Mouse (Mus musculus) urinary bladder, postnatal 10 days (tissue): ENCODE measurements around the gene 5530401A14Rik.

ENCODE experiments used
- DNase-seq: peaks from one replicate; pipeline ENCODE4 v3.0.0; 2022; ENCODE audit warnings: low spot score

The 5530401A14Rik gene

DNA sequence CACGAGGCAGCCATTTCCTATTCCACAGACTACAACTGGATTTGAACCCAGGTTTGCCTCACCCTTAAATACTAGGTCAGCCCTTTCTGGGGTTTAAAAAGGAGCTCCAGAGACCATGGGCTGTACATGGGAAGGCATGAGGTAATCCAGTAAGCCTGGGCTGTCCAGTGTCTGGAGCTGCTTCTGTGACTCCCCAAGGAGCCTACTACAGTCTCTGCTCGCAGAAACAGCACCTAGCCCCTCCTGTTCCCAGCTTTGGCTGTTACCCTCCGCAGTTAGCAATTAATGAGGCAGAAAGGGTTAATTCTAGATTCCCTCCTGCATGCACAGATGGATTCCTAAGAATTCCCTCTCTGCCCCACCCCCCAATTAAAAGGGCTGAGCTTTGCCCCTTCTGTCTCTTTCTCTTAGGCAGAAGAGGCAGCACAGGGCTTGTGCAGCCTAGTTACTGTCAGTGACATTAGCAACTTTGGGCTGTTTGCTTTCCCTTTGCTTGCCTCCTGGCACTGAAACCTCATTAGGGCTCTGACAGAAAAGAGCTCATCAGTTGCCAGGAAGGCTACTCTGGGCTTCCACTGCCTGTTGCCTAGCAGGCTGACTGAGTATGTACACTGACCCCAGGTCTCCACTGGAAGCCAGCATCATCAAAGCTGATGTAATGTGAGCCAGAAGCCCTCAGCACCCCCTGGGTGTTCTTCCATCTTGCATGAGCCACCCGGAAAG is at the start of gene 5530401A14Rik:
TSS of gene 5530401A14Rik (plus strand) at position 424 of the 723 bp plus-strand sequence.
- DNase-seq: no peak

DNA sequence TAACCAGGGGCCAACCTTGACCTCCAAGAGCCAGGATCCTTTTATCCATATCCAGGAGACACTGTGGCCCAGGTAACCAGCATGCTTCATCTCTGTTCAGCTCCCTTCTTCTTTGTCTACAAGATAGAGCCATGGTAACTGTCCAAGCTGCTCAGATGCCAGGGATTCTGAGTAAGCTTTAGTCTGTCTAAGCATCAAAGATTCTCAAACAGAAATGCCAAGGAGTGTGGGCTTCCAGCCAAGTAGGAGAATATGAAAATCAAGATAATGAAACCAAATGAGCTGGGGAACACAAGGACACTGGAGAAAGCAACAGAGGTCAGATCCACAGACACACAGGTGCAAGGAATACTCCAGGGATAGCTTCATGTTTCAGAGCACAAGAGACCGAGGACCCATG is 45.7 kb upstream of the 5530401A14Rik start:
- no peak for DNase-seq

DNA sequence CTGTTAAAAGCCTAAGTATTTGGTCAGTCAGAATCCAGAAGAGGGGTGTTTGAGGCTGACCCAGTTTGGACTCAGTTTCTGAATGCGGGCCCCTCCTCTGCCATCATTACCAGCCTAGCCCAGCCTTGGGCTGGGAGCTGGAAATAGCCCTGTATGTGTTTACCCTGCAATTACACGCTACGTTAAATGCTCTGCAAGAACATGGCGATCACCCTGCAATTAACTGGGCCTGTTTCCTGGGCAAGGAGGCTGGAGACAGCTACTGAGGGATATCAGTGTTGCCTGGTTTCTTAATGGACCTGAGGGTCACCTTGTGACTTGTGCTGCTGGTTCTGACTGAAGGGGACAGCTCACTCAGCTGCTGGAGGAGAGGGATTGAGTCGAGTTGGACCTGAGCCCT is 43.9 kb upstream of the 5530401A14Rik start:
- no peak for DNase-seq

- no peak for DNase-seq
Observed at GRCm38 (mm10) chr11:81832381-81832780, 28.1 kb upstream of the 5530401A14Rik start.

- no peak for DNase-seq
Observed at GRCm38 (mm10) chr11:81838426-81838825, 22.0 kb upstream of the 5530401A14Rik start.

DNA sequence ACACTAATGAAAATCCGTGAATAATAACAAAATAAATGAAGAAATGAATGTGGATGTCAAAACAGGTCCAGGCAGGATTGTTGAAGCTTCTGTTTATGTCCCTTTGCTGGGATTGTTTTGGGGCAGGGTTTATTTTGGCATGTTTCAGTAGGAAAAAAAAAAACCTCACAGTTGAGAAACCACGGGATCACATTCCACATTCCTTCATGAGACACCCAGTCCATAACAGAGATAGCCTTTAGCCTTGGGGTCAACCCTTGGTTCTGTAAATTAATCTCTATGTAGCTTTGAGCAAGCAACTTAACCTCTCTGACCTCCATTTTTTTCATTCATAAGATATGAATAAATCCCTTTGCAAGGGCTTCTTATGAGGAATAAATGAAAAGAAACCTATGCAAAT is 19.5 kb upstream of the 5530401A14Rik start:
- no peak for DNase-seq

- no peak for DNase-seq
Observed at GRCm38 (mm10) chr11:81845010-81845685, 15.3 kb upstream of the 5530401A14Rik start.

DNA sequence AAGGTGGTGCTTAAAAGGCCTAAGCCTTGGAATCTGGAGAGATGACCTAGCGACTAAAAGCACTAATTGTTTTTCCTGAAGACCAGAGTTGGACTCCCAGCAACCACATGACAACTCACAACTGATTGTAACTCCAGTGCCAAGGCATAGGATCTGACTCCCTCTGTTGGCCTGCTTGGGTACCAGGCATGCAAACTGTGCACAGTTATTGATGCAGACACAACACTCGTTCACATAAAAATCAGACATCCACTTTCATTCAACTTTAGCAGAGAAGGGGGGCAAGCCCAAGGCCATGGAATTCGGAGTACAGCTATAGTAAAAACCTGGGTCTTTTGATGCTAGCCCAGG is 14.8 kb upstream of the 5530401A14Rik start:
- no peak for DNase-seq

DNA sequence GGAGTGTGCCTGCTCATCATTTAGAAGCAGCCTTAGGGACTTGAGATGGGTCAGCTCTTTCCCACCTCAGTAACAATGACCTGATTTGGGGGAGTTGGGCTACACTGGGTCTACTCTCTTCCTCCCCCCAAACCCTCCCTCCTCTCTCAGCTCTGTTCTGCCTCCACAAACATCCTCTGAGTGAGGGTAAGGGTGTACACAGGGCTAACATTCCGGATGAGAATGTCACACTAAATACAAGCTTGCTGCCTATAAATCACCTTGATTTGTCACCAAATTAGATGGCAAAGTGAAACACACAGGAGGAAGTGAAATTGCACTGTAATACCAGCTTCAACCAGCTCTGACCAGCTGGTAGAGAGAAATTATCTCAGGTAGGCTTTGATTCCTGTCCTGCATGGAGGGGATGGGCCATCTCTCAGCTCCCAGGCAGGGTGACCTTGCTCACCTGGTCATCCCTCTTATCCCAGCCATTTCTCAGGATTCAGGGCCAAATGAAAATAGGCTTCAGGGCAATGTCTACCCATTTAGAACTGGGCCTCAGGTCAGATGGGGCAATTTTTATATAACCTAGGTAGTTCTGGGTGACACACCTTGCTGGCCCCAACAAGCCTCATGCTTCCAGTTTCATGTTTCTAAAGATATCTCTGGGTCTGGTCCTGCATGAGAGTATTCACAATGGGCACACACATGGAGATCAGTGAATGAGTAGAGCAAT is 12.5 kb upstream of the 5530401A14Rik start:
- DNase-seq: no peak

GRCm38 (mm10) chr11:81865661-81866382 is 5.3 kb downstream of the 5530401A14Rik start:
- no peak for DNase-seq

DNA sequence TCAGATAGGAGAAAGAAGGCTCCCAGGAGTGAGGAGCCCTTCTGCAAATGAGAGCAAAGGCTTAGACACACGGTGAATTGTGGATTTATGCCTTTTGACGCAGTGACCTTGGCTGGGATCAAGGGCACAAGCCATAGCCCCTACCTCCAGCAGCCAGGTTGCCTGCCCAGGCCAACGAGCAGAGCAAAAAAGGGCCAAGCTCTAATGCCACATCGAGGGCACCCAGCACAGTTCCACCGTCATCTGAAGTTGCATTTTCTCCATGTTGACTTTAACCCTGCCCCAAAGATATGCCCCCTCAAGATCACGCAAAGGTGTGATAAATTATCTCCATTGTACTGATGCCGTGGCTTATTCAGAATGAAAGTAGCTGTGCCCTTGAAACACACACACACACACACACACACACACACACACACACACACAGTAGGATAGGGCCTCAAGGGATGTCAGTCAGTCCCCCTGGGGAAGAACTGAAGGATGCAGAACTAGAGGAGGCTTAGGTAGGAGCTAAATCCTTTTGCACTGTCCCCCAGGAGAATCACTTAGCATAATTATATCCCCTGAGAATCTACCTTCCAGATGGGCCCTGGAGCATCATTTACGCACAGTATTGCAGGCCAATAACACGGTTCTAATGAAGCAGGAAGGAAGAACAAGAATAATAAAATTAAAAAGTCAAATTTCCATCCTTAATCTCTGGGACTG is 11.2 kb downstream of the 5530401A14Rik start:
- DNase-seq: no peak

GRCm38 (mm10) chr11:81896511-81896910 is 36.0 kb downstream of the 5530401A14Rik start:
- no peak for DNase-seq

- DNase-seq: no peak
Observed at GRCm38 (mm10) chr11:81897547-81898354, 37.3 kb downstream of the 5530401A14Rik start.

GRCm38 (mm10) chr11:81902318-81902717 is 41.8 kb downstream of the 5530401A14Rik start:
- no peak for DNase-seq

GRCm38 (mm10) chr11:81908760-81909159 is 48.3 kb downstream of the 5530401A14Rik start:
- no peak for DNase-seq

DNA sequence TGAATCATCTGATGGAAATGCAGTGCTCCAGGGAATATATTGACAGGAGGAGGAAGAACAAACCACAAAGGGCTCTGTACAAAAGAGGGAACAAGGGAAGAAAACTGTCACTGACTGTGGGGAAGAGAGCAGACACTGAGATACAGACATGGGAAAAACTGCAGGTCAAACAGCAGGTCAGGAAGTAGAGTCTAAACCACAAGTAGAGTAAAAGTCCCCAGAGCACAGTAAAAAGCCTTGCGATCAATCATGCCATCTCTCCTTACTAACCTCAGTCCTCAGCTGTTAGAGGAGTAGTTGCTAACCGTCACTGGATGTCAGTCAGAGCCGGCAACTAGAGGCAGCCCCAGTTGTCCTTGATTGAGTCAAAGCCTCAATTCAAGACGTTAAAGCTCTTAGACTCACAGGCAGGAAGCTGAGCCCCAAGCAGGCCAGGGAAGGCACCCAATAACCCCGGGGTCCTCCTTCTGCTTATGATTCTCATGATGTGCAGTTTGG is 49.0 kb downstream of the 5530401A14Rik start:
- no peak for DNase-seq

GRCm38 (mm10) chr11:81913071-81913470 is 52.6 kb downstream of the 5530401A14Rik start:
- no peak for DNase-seq

DNA sequence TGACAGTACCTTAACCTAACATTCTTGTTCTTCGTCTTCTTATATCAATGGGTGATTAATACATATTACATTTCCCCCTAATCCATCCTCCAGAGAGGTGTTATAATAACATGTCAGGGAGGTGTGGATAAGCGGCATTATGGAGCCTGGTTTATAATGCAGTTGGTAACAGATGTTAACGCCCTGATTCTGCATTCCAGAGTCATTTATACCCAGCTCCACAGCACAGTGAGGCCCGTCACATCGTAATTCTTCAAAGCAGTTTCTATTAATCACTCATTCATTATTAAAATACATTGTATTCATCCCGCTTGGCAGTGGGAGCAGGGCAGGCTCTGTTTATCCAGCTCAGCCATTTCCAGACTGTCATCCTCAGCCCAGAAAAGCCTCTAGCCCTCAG is 55.0 kb downstream of the 5530401A14Rik start:
- no peak for DNase-seq

DNA sequence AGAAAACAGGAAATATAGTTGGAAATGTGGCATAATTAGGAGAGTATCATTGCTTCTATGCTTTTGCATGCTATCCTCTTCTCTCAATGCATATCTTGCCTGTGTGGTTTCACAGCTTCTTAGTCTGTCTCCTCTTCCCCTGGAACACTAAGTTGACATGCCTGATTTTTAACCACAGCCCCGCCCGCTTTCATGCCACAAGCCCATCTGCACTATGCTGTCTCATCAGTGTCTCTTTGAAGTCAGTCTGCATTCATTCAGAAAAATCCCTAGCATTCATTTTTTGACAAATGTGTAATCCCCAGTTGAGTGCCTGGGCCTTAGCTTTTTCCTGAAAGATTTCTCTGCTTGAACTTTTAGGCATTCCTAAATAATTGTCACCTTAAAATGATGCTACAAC is 62.6 kb downstream of the 5530401A14Rik start:
- no peak for DNase-seq

DNA sequence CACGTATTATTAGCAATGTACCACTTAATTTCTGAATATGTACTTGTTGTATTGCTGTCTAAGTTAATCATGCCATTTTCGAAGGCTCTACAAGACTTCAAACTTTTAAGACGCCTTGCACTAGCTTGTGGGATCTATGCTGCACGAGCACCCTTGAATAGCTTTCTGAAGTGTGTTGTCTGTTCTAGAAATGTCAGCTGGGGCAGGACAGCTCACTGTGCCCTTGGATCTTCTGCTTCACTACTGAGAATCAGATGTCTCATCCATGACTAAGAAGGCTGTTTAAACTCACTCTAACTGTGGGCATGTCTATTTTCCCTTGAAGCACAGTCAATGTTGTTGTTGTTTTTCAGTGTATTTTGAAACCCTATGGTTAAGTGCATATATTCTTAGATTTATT is 63.2 kb downstream of the 5530401A14Rik start:
- no peak for DNase-seq

DNA sequence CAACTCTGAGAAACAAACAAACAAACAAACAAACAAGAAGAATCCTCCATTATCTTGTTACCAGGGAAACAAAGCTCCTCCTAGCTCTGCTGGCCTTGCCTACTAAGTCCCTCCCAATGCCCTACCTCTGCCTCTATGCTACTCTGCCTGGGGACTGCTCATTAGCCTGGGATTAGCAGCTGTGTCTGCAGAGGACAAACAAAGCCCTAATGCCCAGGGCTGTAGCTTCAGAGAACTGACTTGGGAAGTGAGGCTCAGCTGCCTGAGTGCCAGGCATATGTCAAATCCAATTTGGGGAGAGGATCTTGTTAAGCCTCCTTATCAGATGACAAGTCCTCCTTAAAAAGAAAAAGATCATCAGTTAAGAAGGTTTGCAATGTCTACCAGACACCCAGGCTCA is 65.9 kb downstream of the 5530401A14Rik start:
- no peak for DNase-seq
